28 mouse cellular contexts compared by ENCODE assay signal in the genomic region with DNA sequence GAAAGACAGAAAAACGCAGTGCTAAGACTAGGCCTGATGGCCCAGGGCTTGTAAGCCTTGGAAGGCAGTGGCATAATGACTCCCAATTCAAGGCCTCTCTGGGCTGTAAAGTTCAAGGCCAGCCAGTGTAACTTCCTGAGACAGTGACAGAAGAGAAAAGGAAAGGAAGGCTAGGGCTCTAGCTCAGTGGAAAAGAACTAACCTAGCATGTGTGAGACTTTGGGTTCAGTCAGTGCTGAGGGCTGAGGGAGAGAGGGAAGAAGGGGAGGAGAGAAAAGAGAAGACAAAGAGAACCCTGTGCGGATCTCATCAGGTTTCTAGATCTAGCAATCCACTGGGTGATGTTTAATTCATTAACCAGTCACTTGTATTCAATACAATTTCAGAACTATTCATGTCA. TPM values are rescaled to one million over a fixed set of nuclear protein-coding genes. Genes with fewer than 3 reads are reported as not detected.
DNase-seq lines count a peak whose midpoint lies in the region; ATAC-seq and TF ChIP-seq lines count a peak whose summit lies in the region.
"Had no signal": no experiment of that assay in that cellular context is flagged by ENCODE, and none has a peak within 500 bp of the region (broad histone marks: within the 10 kb centered on the region; RNA-seq: fewer than 3 reads in every experiment).

No protein-coding gene starts in this region.

- no peaks in the 10 kb centered on the region for H3K27me3 ChIP-seq in liver, adult 2 months (ENCODE audit: control insufficient read depth, insufficient read depth, low read length)
- H3K27me3 ChIP-seq: CH12.LX; forebrain, embryonic 15.5 days; heart, embryonic 12.5 days; heart, embryonic 15.5 days had no signal

- H3K36me3 ChIP-seq in liver, adult 2 months (ENCODE audit: control insufficient read depth, insufficient read depth, low read length) = no peaks in the 10 kb centered on the region
- H3K36me3 ChIP-seq: forebrain, embryonic 12.5 days; forebrain, embryonic 15.5 days; G1E; heart, embryonic 12.5 days; heart, embryonic 15.5 days; hindbrain, embryonic 10.5 days; hindbrain, embryonic 13.5 days had no signal

- peak overlapping the region; percentile 75 for H3K27ac ChIP-seq in liver, adult 2 months (replicated peaks; ENCODE audit: insufficient read depth, low read depth, low read length)
- H3K27ac ChIP-seq: forebrain, embryonic 12.5 days; forebrain, embryonic 15.5 days; gastrocnemius, adult 2 months; heart, embryonic 15.5 days; hindbrain, embryonic 10.5 days; hindbrain, embryonic 13.5 days had no signal

- TF ChIP-seq CTCF in liver, adult 2 months (IDR thresholded peaks at IDR 0.05; ENCODE audit: low read depth, low read length) = no peak

- no peak overlapping the region for H3K9ac ChIP-seq in liver, adult 2 months (ENCODE audit: low read depth, low read length)
- H3K9ac ChIP-seq: forebrain, embryonic 12.5 days; forebrain, embryonic 15.5 days; heart, embryonic 12.5 days; heart, embryonic 15.5 days; hindbrain, embryonic 13.5 days had no signal

- H3K4me1 ChIP-seq in liver, adult 2 months (ENCODE audit: control insufficient read depth, insufficient read depth, low read length) = peaks cover 17% of the 10 kb centered on the region
- H3K4me1 ChIP-seq: forebrain, embryonic 12.5 days; forebrain, embryonic 15.5 days; hindbrain, embryonic 10.5 days; hindbrain, embryonic 13.5 days had no signal

- H3K79me2 ChIP-seq in liver, adult 2 months (ENCODE audit: control insufficient read depth, insufficient read depth, low read length) = no peaks in the 10 kb centered on the region

- WGBS in liver, adult 2 months = 91% methylated on average over 2 of the region's 2 CpGs

- no peak for ATAC-seq in erythroid progenitor cell, adult 5-6 weeks (replicated peaks; ENCODE audit: low FRiP score, poor library complexity, severe bottlenecking)
- ATAC-seq: forebrain, embryonic 15.5 days; hindbrain, embryonic 16.5 days; Patski had no signal

- no peak for TF ChIP-seq POLR2A in liver, adult 2 months (IDR thresholded peaks at IDR 0.05; ENCODE audit: extremely low read depth, insufficient read depth, low read length)

- DNase-seq in adrenal gland, adult (ENCODE audit: inconsistent age in 2 of 2, low spot score in 1 of 2) = peak; percentile 81 to 92
- DNase-seq in adrenal gland, adult 18-20 months (ENCODE audit: low spot score in 2 of 2) = no peak
- DNase-seq in liver, adult 2 months (ENCODE audit: extremely low read depth, low read depth, low spot score) = no peak
- no peak for DNase-seq in liver
- DNase-seq in adrenal gland, postnatal 10 days = peak; percentile 62
- DNase-seq in adrenal gland, postnatal 36 days = peak; percentile 67 to 79
- DNase-seq in gastrocnemius, adult 8-10 months (ENCODE audit: low spot score in 2 of 2) = no peak
- DNase-seq: B cell, adult 2 months; cerebellum, adult 18-20 months; cerebellum, adult 9-10 months; cerebellum, postnatal 14 days; gastrocnemius, adult 2 months; gastrocnemius, postnatal 25 days; heart, adult 18-20 months; heart, postnatal 10 days; heart, postnatal 36 days; kidney, adult 18-20 months had no signal

- no peak overlapping the region for H3K4me3 ChIP-seq in liver, adult 2 months (ENCODE audit: insufficient read depth, low read depth, low read length)
- H3K4me3 ChIP-seq: forebrain, embryonic 12.5 days; forebrain, embryonic 15.5 days; gastrocnemius, adult 2 months; heart, embryonic 12.5 days; heart, embryonic 15.5 days; hindbrain, embryonic 10.5 days; hindbrain, embryonic 13.5 days had no signal

RNA-seq across cellular contexts. Expression of a gene that starts 5.7 kb away (rescaled TPM):
- total RNA-seq in adrenal gland, adult 18-20 months (2021) = 100 to 1,000 TPM in 1 of 2 experiments, 10 to 100 TPM in 1; 73.8 to 209 TPM
- 42.8 and 45.7 TPM in 2 replicates for total RNA-seq in liver, adult 2 months (2014; rRNA removed)
- 36.1 and 42.2 TPM in 2 replicates for polyA plus RNA-seq in liver, adult 2 months (2012; rRNA removed)
- total RNA-seq in adrenal gland, postnatal 10 days (2021) = 10 to 100 TPM; 42.7 to 57.5 TPM
- total RNA-seq in adrenal gland, postnatal 36 days (2021) = 100 to 1,000 TPM; 120 to 197 TPM
- 39.3 and 53.2 TPM in 2 replicates for total RNA-seq in erythroid progenitor cell, adult 5-6 weeks (2015; ENCODE audit: low replicate concordance)
- 32.9 and 42.8 TPM in 2 replicates for total RNA-seq in erythroid progenitor cell, adult 5-6 weeks (2017; ENCODE audit: low replicate concordance)
- 10 to 100 TPM; 13.4 to 15.9 (median 13.9) TPM for total RNA-seq in gastrocnemius, adult 8-10 months (2022)

Comparison
In these comparisons a context has a peak if more than half of its experiments do, and no peak if none do; other contexts are left out.
1. DNase-seq: peak in adrenal gland, adult (2 of 2), adrenal gland, postnatal 10 days (single experiment) and adrenal gland, postnatal 36 days (2 of 2); none in adrenal gland, adult 18-20 months (0 of 2), liver, adult 2 months (single experiment), liver (single experiment) and gastrocnemius, adult 8-10 months (0 of 2).